Mouse (Mus musculus) E14TG2a.4 (cell line): ENCODE results near the gene Gm20772.
"Not testable (repeated sequence)": the region's sequence is repeated elsewhere in the genome, so short reads cannot be mapped to it uniquely, and the experiment has no call there.

ENCODE experiments used
- CTCF ChIP-seq: conservative IDR thresholded peaks from 2 replicates; pipeline ENCODE4 v1.5.1; 2014; ENCODE audit warnings: low read length
- NANOG ChIP-seq: IDR thresholded peaks from 2 replicates; pipeline ENCODE4 v1.6.1; 2014; ENCODE audit warnings: borderline replicate concordance, low read length, mixed read lengths
- POU5F1 ChIP-seq: IDR thresholded peaks from 2 replicates; pipeline ENCODE4 v1.6.1; 2014; ENCODE audit warnings: low read length, borderline replicate concordance

DNA sequence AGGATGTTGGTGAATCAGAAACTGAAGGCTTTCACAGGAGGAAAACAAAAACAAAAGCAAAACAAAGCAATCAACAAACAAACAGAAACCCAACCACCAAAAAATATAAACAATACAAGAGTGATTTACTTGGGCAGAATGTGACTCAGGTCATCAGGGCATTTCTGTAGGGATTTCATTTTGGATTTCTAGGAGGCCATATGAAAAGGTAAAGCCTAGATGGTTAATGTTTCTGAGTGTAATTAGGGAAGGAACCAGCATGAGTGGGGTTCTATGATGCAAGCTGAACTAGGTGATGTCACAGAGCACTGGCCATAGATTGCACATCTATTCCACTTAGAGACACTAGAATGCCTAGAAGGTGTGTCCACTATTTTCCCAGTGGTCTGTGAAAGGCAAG, at the start of gene Gm20772, which contains the start of gene Gm20831:
- not testable (repeated sequence) for TF ChIP-seq CTCF, NANOG, POU5F1
